Mouse (Mus musculus) heart, adult 2 months (tissue): ENCODE results near the gene Mdga1. TPM values are rescaled to one million over a fixed set of nuclear protein-coding genes. Genes with fewer than 3 reads are reported as not detected.

Experiments
- DNase-seq, 2 experiments: peaks; one replicate each; pipeline ENCODE4 v3.0.0; 2021
- H3K27ac ChIP-seq: fragments of 200-600 bp; 2 replicates; pipeline ENCODE4 v1.8.1; 2022
- H3K27me3 ChIP-seq: fragments of 200-500 bp; 2 replicates; pipeline ENCODE4 v1.6.1; 2012; ENCODE audit warnings: mild to moderate bottlenecking, low read length, inconsistent platforms, mixed read lengths; ENCODE audit not compliant: control insufficient read depth, insufficient read depth
- H3K36me3 ChIP-seq: fragments of 200-500 bp; 2 replicates; pipeline ENCODE4 v1.6.1; 2012; ENCODE audit warnings: low read length, inconsistent platforms; ENCODE audit not compliant: control insufficient read depth, insufficient read depth
- H3K4me1 ChIP-seq: fragments of 200-500 bp; 2 replicates; pipeline ENCODE4 v1.6.1; 2011; ENCODE audit warnings: low read length; ENCODE audit not compliant: control insufficient read depth, insufficient read depth
- H3K4me3 ChIP-seq: fragments of 200-600 bp; 2 replicates; pipeline ENCODE4 v1.8.1; 2022
- H3K79me2 ChIP-seq: fragments of 200-500 bp; replicated peaks from 2 replicates; pipeline ENCODE4 v1.6.1; 2012; ENCODE audit warnings: mild to moderate bottlenecking, inconsistent platforms, low read length, moderate library complexity, mixed read lengths; ENCODE audit not compliant: control insufficient read depth, insufficient read depth
- H3K9ac ChIP-seq: fragments of 200-500 bp; 2 replicates; pipeline ENCODE4 v1.6.1; 2012; ENCODE audit warnings: low read depth, mild to moderate bottlenecking, control low read depth, inconsistent platforms, low read length, mixed read lengths
- CTCF ChIP-seq: fragments of 200-600 bp; IDR thresholded peaks from 2 replicates; pipeline ENCODE4 v1.8.1; 2022; ENCODE audit warnings: antibody characterized with exemption, mild to moderate bottlenecking, moderate library complexity
- EP300 ChIP-seq: fragments of 200-500 bp; IDR thresholded peaks from 2 replicates; pipeline ENCODE4 v1.6.1; 2011; ENCODE audit warnings: low read depth, low read length, control low read depth; ENCODE audit not compliant: insufficient read depth
- POLR2A ChIP-seq: fragments of 200-500 bp; IDR thresholded peaks from 2 replicates; pipeline ENCODE4 v1.6.1; 2011; ENCODE audit warnings: mild to moderate bottlenecking, low read depth, low read length, control low read depth; ENCODE audit not compliant: insufficient read depth
- WGBS: fragments of 180-500 bp; shearing (Covaris S2); methylation state at CpG from one replicate; pipeline ENCODE4 v1.1.7; 2018; 5-methylcytosine and 5-hydroxymethylcytosine counted together
- intact Hi-C: fragments of 180-260 bp; cut with DNase I; formaldehyde crosslinking; loops from one replicate; pipeline ENCODE4 v1.15.1; 2025
- polyA plus RNA-seq: library from polyadenylated mRNA; depleted of rRNA; stranded (reverse); fragments of >200 nt; gene quantifications from 2 replicates; pipeline ENCODE4 v1.2.3, GENCODE M21; 2012
- total RNA-seq, 2 experiments: library from RNA; stranded (reverse); gene quantifications; 2 replicates each; pipeline ENCODE4 v1.2.3; 2021

Gene Mdga1
- total and polyA plus RNA-seq, 3 experiments: 13.4 to 26.3 (median 15.4) TPM

DNA sequence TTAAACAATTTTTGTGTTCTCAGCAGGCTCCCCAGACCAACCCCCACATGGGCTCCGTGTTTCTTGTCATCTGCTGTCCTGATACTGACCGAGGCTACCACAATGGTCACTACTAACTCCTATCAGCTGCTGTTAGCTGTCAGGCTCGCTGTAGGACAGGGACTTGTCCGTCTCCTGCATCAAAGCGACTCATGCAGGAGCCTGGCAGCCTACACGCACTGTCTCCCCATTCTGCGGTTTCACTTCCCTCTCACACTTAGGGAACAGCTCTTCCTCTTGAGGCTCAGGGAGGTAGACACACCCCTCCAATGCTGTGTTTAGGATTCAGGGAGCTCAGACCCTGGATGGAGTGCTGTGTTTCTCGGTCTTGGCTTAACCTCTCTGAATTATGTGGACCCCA is 132.4 kb downstream of the Mdga1 start:
- no peak overlapping the region for H3K9ac ChIP-seq
- no peak for DNase-seq
- H3K79me2 ChIP-seq: no peaks in the 10 kb centered on the region
- H3K27me3 ChIP-seq: no peaks in the 10 kb centered on the region
- H3K4me3 ChIP-seq: no peak overlapping the region
- no peaks in the 10 kb centered on the region for H3K36me3 ChIP-seq
- intact Hi-C loops: no loop called here
- TF ChIP-seq POLR2A: no peak
- TF ChIP-seq EP300: no peak
- TF ChIP-seq CTCF: no peak
- 64% methylated on average over 8 of the region's 8 CpGs for WGBS
- no peaks in the 10 kb centered on the region for H3K4me1 ChIP-seq
- no peak overlapping the region for H3K27ac ChIP-seq

GRCm38 (mm10) chr17:29834768-29835167 is 135.1 kb downstream of the Mdga1 start:
- WGBS: 74% methylated on average over 7 of the region's 7 CpGs

DNA sequence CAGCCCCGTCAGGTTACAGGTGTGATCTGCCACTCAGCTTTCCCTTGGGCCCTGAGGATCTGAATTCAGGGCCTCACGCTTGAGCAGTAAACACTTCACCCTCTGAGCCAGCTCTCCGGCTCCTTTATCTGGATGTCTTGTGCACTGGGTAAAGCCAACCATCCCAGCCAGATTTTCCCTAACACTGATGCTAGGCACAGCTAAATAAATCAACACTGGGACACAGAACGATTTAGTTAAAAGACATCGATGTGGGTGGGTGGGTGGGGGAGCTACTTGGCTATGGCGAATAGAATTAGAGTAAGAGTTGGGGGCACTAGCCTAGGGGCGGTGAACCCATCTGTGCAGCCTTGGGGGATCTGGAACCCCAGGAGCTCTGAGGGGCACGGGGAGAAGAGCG is 135.6 kb downstream of the Mdga1 start:
- Histone ChIP-seq H3K4me1 (no peaks in the 10 kb centered on the region), H3K79me2 (no peaks in the 10 kb centered on the region), H3K27ac (no peak overlapping the region), H3K4me3 (no peak overlapping the region), H3K36me3 (no peaks in the 10 kb centered on the region), H3K27me3 (no peaks in the 10 kb centered on the region), H3K9ac (no peak overlapping the region)
- TF ChIP-seq POLR2A (no peak), CTCF (no peak), EP300 (no peak)
- DNase-seq: no peak
- 82% methylated on average over 9 of the region's 9 CpGs for WGBS
- intact Hi-C loops: no loop called here

More at GRCm38 (mm10) chr17:29834768-29835167, 135.1 kb downstream of the Mdga1 start:
- Histone ChIP-seq H3K36me3 (no peaks in the 10 kb centered on the region), H3K27me3 (no peaks in the 10 kb centered on the region), H3K4me3 (no peak overlapping the region), H3K9ac (no peak overlapping the region), H3K4me1 (no peaks in the 10 kb centered on the region), H3K27ac (no peak overlapping the region), H3K79me2 (no peaks in the 10 kb centered on the region)
- intact Hi-C loops: no loop called here
- no peak for DNase-seq
- TF ChIP-seq EP300 (no peak), POLR2A (no peak), CTCF (no peak)

GRCm38 (mm10) chr17:29831696-29832095 is 138.2 kb downstream of the Mdga1 start:
- TF ChIP-seq EP300 (no peak), CTCF (no peak), POLR2A (no peak)
- no peak overlapping the region for H3K9ac ChIP-seq
- no peaks in the 10 kb centered on the region for H3K4me1 ChIP-seq
- H3K27ac ChIP-seq: peak overlapping the region; percentile 18; the same call in 1 of the 2 replicates
- WGBS: 73% methylated on average over 11 of the region's 11 CpGs
- no peaks in the 10 kb centered on the region for H3K79me2 ChIP-seq
- no peaks in the 10 kb centered on the region for H3K36me3 ChIP-seq
- H3K27me3 ChIP-seq: no peaks in the 10 kb centered on the region
- DNase-seq: peak in 1 of 2 experiments; percentile 32
- H3K4me3 ChIP-seq: no peak overlapping the region
- intact Hi-C loops: no loop called here

DNA sequence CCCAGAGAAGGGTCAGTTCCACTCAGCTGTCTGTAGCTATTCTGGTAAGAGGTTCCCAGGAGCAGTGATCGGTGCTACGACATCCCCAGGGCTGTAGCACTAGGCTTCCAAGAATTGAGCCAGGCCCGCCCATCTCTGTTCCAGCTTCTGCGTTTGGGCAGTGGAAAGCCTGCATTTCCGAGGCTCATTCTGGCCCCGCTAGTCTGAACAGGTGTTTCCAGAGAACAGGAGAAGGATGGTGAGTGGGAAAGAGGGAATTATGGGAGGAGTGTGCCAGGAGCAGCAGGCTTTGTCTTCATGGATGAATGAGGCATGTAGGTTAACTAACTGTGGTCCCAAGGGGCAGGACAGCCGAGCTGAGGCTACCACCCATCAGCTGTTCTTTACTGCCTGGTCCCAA is 140.8 kb downstream of the Mdga1 start:
- no peak for DNase-seq
- Histone ChIP-seq H3K4me3 (no peak overlapping the region), H3K79me2 (no peaks in the 10 kb centered on the region), H3K27ac (no peak overlapping the region), H3K27me3 (no peaks in the 10 kb centered on the region), H3K4me1 (peaks cover 4% of the 10 kb centered on the region), H3K36me3 (no peaks in the 10 kb centered on the region), H3K9ac (no peak overlapping the region)
- TF ChIP-seq POLR2A: no peak
- TF ChIP-seq CTCF: no peak
- no peak for TF ChIP-seq EP300
- intact Hi-C loops: no loop called here
- 78% methylated on average over 7 of the region's 7 CpGs for WGBS

- intact Hi-C loops: loop anchor here (2.0 kb wide), 1 partner anchor 15 kb away; no protein-coding TSS in a partner anchor
- 80% methylated on average over 5 of the region's 5 CpGs for WGBS
Observed at GRCm38 (mm10) chr17:29827602-29828001, 142.3 kb downstream of the Mdga1 start.

More at GRCm38 (mm10) chr17:29827602-29828001, 142.3 kb downstream of the Mdga1 start:
- DNase-seq: no peak
- no peak overlapping the region for H3K9ac ChIP-seq
- H3K4me1 ChIP-seq: peaks cover 4% of the 10 kb centered on the region
- TF ChIP-seq POLR2A (no peak), CTCF (no peak), EP300 (no peak)
- no peak overlapping the region for H3K4me3 ChIP-seq
- H3K36me3 ChIP-seq: no peaks in the 10 kb centered on the region
- no peak overlapping the region for H3K27ac ChIP-seq
- H3K79me2 ChIP-seq: no peaks in the 10 kb centered on the region
- H3K27me3 ChIP-seq: no peaks in the 10 kb centered on the region
